Mouse (Mus musculus) layer of hippocampus, adult 11-12 months (tissue): ENCODE results near the gene Fam178b.
A peak's percentile ranks its signal among the peaks of the same experiment; 100 is the strongest.
"Not testable (repeated sequence)": the region's sequence is repeated elsewhere in the genome, so short reads cannot be mapped to it uniquely, and the experiment has no call there.

ENCODE experiments used
- DNase-seq: peaks from one replicate; pipeline ENCODE4 v3.0.0; 2022; ENCODE audit warnings: low spot score

Gene Fam178b

DNA sequence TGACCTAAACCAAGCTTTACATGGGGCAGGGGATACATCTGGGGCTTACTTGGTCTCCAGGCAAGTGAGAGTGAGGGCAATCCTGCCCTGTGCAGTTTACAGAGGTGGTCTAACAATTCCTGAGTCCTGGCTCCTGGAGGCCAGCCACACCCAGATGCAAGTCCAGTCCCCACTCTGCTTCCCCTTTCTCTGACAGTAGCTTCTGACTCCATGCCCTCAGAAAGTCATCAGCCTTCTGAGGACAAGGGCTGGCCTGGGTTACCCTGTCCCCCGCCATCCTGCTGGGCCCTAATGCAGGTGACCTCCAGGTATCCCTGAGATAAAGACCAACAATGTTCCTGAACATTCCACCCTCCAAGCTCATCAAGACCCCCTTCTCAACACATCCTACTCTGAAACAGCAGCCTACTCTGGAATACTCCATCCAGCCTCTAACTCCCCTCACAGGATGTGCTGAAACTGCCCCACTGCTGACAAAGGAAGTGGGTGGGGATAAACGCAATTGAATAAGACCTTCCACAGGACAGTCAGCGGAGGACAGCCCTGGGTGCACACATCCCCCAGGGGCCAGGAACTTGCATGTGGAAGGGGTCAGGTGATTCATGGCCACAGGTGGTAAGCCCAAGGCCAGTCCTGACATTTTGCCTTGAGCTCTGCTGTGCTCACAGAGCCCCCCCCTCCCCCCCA is 52.8 kb downstream of the Fam178b start:
- no peak for DNase-seq

GRCm38 (mm10) chr1:36628585-36628984 is 54.4 kb downstream of the Fam178b start:
- DNase-seq: no peak

GRCm38 (mm10) chr1:36625442-36625841 is 57.5 kb downstream of the Fam178b start:
- DNase-seq: no peak

DNA sequence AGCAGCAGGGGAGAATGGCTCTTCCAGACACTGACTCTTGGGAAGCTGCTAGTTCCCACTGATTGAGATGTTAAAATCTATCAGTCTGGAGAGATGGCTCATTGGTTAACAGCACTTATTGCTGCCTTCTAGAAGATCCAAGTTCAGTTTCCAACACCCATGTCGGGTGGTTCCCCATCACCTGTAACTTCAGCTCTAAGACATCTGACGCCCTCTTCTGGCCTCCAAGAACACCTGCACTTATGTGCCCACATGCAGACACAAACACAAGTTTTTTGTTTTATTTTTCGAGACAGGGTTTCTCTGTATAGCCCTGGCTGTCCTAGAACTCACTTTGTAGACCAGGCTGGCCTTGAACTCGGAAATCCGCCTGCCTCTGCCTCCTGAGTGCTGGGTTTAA is 67.0 kb downstream of the Fam178b start:
- not testable (repeated sequence) for DNase-seq

DNA sequence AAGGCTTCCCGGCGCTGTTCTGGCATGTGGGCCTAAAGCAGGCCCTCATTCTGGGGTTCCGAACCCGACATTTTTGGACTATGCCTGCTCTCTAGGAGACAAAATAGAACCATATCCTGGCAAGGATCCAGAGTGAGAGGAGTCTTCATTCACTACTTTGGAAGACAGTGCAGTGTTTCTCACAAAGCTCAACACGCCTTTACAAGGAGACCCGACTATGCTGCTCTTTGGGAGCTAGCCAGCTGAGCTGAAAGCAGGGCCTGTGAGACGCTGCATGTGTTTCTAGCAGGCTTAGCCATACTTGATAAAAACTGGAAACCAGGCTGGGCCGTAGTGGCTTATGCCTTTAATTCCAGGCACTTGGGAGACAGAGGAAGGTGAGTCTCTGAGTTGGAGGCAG is 67.8 kb downstream of the Fam178b start:
- no peak for DNase-seq

DNA sequence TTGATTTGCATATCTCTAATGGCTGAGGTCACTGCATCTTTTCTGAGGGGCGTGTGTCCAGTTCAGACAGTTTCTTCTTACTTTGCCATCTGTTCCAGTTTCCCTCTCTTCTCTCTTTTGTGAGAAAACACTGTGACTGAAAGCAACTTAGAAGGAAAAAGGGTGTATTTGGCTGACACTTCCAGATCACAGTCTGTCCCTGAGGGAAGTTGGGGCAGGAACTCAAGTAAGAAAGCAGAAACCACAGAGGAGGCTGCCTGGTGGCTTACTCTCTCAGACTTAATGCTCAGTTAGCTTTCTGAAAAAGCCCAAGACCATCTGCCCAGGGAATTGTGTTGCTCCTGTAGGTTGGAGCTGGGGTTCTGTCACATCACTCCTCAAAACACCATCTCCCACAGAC is 68.4 kb downstream of the Fam178b start:
- no peak for DNase-seq

GRCm38 (mm10) chr1:36613374-36613895 is 69.5 kb downstream of the Fam178b start:
- no peak for DNase-seq

DNA sequence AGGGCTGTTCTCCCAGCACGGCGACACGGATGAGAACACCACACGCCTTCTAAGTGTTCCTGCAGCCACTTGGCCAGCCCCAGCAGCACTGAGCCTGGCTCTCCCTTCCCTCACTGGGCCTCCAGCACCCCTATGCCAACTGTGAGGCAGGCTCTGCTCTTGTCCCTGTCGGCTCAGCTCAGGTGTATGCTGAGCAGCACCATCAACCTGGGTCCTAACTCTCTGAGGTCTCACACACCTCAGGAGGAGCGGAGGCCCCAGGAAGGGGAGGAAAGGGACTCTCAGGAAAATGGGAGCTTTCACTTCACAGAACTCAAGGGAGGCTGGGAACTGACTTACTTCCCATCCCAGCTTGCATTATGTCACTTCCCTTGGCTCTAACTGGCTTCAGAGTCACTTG is 70.6 kb downstream of the Fam178b start:
- no peak for DNase-seq

DNA sequence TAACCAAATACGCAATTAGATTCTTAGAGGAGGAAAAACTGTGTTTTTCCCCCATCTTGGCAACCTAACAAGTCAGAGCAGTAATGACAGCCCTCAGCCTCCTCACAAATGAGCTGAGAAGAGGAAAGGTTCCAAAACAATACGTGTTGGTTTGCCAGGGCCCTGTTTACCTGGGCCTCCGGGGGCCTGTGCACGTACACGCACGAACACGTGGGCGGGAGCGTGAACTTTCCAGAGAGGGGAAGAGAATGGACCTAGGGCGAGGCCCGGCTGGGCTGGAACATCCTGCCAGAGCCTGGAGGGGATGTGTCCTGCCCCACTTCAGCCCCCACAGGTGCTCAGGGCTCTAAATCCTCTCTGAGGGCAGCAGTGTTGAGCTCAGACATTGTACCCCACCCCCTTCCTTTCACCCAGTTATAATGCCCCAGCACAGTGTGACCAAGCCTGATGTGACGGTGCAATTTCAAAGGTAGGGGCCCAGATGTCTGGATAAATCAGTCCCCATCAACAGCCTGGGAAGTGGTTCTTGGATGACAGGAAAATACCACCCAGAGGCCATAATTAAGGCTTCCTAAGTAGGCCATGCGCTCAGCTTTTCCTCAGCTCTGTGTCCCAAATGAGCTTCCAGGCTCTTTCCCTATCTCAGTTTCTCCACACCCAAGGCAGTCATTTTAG is 71.4 kb downstream of the Fam178b start:
- no peak for DNase-seq

GRCm38 (mm10) chr1:36608211-36608610 is 74.8 kb downstream of the Fam178b start:
- no peak for DNase-seq

DNA sequence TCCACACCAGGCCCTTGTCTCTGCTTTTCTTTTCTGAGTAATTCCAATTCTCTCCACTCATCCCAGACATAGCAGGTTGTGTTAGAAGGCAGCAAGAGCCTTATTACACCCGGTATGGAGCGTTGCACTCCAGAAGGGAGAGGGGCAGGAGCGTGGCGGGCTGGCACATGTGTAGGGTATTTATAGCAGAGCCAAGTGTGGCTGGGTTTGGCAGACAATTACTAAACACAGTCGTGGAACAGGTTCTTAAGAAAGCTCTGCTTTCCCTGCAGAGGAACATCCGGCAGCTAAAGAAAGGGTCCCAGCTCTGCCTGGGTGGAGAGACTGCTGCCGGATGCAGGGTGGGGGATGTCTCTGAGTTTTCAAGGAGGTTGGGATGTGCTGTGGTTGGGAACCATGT is 76.0 kb downstream of the Fam178b start:
- peak; percentile 64 for DNase-seq

GRCm38 (mm10) chr1:36604254-36605156 is 78.5 kb downstream of the Fam178b start:
- no peak for DNase-seq

DNA sequence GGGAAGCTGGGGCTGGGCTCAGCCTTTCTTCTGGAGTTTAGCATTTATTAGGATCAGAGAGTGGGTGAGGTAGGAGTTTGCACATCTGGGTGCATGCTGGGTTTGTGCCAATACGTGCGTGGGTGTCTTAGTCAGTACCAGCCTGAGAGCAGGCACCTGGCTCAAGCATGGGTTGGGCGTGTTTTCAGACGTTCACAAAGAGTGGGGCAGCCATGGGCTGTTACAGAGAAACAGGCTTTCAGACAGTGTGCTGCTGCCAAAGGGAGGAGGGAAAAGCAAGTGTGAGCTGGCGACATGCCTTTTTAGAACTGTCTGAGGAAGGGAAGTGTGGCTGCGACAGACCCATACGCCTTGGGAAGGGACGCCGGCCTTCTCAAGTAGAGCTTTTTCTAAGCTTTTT is 79.6 kb downstream of the Fam178b start:
- peak; percentile 71 for DNase-seq

DNA sequence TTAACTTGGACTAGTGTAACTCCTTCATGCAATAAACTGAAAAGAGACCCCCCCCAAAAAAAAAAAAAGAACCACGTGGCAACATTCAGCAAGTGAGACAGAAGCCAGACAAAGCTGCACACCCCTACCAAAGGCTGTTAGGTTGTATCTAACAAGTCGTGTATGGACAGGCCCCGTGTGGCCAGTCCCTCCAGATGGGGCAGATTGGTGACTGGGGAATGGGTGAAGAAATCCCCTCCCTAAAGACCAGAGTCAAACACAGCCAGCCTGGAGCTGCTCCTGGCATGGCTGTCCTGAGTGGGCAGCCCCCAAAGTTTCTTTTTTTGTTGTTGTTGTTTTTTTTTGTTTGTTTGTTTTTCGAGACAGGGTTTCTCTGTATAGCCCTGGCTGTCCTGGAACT is 80.7 kb downstream of the Fam178b start:
- no peak for DNase-seq

DNA sequence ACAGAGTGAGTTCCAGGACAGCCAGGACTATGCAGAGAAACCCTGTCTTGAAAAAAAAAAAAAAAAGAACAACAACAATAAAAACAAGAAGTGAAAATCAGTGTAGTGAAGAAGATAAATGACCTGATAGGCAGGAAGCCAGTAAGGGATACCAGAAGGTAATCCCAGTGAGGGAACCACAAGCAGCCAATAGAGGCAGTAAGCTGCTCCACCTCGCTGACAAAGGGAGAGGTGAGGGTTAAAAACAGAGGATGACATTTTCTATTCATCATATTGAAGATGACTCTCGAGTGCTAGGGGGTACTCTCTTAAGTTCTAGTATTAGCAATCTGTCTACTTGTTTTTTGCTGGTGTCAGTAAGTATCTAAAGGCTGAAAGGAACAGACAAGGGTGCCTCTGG is 84.6 kb downstream of the Fam178b start:
- DNase-seq: no peak

DNA sequence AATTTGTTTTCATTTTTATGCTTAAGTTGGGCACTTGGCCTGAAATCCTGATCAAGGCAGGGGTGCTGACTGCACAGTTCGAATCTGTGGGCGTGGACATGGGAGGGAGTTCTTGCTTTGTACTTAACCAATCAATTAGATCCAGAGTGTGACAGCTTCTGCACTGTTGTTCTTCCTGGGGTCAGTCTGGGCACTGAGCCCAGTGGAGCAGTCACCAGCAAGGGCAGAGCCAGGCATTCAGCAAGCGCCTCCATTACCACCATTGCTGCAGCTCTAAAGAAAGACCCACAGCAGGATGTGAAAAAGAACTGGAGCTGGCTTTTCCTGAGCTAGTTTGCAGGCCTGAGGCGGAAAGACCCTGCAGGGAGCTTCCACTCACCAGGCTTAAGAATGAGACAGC is 86.9 kb downstream of the Fam178b start:
- peak; percentile 45 for DNase-seq

DNA sequence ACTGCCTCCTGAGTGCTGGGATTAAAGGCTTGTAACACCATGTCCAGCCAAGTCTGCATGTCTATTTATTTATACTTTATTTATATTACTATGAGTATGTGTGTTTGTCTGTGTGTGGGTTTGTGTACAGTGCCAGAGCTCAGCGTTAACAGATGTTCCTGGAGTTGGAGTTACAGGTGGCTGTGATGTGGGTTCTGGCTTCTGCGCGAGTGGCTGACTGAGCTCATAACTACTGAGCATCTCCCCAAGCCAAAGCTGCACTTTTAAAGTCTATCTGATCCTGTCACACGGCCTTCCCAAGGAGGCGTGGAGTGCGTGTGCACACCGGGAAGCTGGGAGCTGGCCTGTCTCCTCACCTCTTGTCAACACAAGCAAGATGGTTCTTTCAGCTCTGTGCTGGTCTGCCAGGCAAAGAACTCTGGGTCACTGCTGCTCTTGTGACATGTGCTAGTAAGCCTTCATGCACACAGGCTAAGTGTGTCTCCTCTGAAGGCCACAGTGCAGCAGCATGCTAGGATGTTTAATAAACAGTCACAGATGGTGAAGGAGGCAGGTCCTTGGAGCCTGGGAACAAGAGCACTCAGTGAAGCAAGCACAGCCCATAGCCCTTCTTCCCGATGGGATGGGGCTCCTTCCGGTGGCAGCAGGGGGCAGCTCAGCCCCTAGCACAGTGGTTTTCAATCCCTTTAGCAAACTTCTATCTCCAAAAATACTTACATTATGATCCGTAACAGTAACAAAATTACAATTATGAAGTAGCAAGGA is 87.6 kb downstream of the Fam178b start:
- DNase-seq: no peak

DNA sequence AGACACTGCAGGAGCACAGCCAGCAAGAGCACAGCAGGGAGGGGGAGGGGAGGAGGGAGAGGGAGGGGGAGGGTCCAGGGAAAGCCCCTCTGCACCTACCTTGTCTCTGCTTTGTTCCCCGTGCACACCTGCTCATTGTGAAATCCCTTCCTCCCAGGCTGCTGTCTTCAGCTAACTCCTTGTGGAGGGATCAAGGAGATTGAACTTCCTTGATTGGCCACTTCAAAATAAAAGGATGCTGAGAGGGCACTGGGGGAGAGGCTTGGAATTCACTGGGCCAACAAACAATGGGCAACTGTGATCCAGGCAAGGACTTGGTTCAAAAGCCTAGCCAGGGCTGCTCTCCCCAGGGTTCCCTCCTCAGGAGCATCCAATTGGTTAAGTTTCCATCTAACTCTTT is 89.9 kb downstream of the Fam178b start:
- DNase-seq: no peak

- no peak for DNase-seq
Observed at GRCm38 (mm10) chr1:36591408-36591807, 91.6 kb downstream of the Fam178b start.

DNA sequence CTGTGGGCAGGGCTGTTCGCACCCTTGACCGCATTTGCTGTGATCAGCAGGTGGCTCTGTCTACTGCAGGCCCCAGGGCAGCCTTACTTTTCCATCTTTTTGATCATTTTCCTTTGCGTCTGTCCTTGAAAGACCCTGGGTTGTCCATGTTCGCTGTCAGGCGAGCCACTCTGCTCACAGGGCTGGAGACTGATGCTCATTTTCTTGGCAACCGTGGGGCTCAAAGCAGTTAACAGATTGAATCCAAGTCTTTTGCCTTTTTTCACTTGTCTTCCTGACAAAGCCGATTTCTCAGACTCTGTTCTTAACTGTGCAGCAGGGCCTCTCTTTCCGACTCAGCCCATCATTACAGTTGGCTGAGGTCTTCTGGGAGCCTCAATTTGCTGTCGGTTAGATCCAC is 92.3 kb downstream of the Fam178b start:
- DNase-seq: no peak

GRCm38 (mm10) chr1:36589486-36589885 is 93.5 kb downstream of the Fam178b start:
- no peak for DNase-seq
